Mouse (Mus musculus): ENCODE measurements around the gene Lrfn3. TPM values are rescaled to one million over a fixed set of nuclear protein-coding genes. Genes with fewer than 3 reads are reported as not detected.

Lrfn3 gene
- polyA plus RNA-seq, 1 experiment from 2014 or later, result 7.2 TPM

Other genes with a start within 250 kb of the Lrfn3 start
- 12.6 and 15.3 TPM in 2 replicates for gene Zfp382, start 240.8 kb downstream of the Lrfn3 start, polyA plus RNA-seq (2014; fragmentation: Nextera tagmentation; extraction: Ambion mirVana)
- 14.0 and 15.5 TPM in 2 replicates for gene Zfp146, start 193.0 kb downstream of the Lrfn3 start, polyA plus RNA-seq (2014; fragmentation: Nextera tagmentation; extraction: Ambion mirVana)
- gene Cox7a1, start 178.6 kb downstream of the Lrfn3 start, polyA plus RNA-seq (2014; fragmentation: Nextera tagmentation; extraction: Ambion mirVana), result 3.5 and 3.9 TPM in 2 replicates
- gene Capns1, start 164.0 kb downstream of the Lrfn3 start, polyA plus RNA-seq (2014; fragmentation: Nextera tagmentation; extraction: Ambion mirVana), result 39.7 and 47.7 TPM in 2 replicates
- 166 and 167 TPM in 2 replicates for gene Polr2i, start 130.8 kb downstream of the Lrfn3 start, polyA plus RNA-seq (2014; fragmentation: Nextera tagmentation; extraction: Ambion mirVana)
- 235 and 270 TPM in 2 replicates for gene Tbcb, start 130.5 kb downstream of the Lrfn3 start, polyA plus RNA-seq (2014; fragmentation: Nextera tagmentation; extraction: Ambion mirVana)
- not detected in 2 replicates for gene Ovol3, start 127.0 kb downstream of the Lrfn3 start, polyA plus RNA-seq (2014; fragmentation: Nextera tagmentation; extraction: Ambion mirVana)
- gene Thap8, start 82.7 kb downstream of the Lrfn3 start, polyA plus RNA-seq (2014; fragmentation: Nextera tagmentation; extraction: Ambion mirVana), result 0.13 and 0.56 TPM in 2 replicates
- 21.7 and 26.4 TPM in 2 replicates for gene Wdr62, start 82.4 kb downstream of the Lrfn3 start, polyA plus RNA-seq (2014; fragmentation: Nextera tagmentation; extraction: Ambion mirVana)
- 98.8 and 110 TPM in 2 replicates for gene Clip3, start 71.0 kb downstream of the Lrfn3 start, polyA plus RNA-seq (2014; fragmentation: Nextera tagmentation; extraction: Ambion mirVana)
- 71.3 and 83.8 TPM in 2 replicates for gene Alkbh6, start 54.1 kb downstream of the Lrfn3 start, polyA plus RNA-seq (2014; fragmentation: Nextera tagmentation; extraction: Ambion mirVana)
- 29.2 and 30.2 TPM in 2 replicates for gene Syne4, start 48.0 kb downstream of the Lrfn3 start, polyA plus RNA-seq (2014; fragmentation: Nextera tagmentation; extraction: Ambion mirVana)
- not detected in 2 replicates for gene E130208F15Rik, start 41.0 kb downstream of the Lrfn3 start, polyA plus RNA-seq (2014; fragmentation: Nextera tagmentation; extraction: Ambion mirVana)
- gene Sdhaf1, start 38.9 kb downstream of the Lrfn3 start, polyA plus RNA-seq (2014; fragmentation: Nextera tagmentation; extraction: Ambion mirVana), result 21.8 and 23.5 TPM in 2 replicates
- 9.6 and 15.2 TPM in 2 replicates for gene Tyrobp, start 51.0 kb upstream of the Lrfn3 start, polyA plus RNA-seq (2014; fragmentation: Nextera tagmentation; extraction: Ambion mirVana)
- gene Hcst, start 57.1 kb upstream of the Lrfn3 start, polyA plus RNA-seq (2014; fragmentation: Nextera tagmentation; extraction: Ambion mirVana), result 1.0 TPM in 1 of 2 replicates, not detected in the other
- gene Nfkbid, start 59.0 kb upstream of the Lrfn3 start, polyA plus RNA-seq (2014; fragmentation: Nextera tagmentation; extraction: Ambion mirVana), result 1.3 and 1.6 TPM in 2 replicates
- gene Aplp1, start 82.8 kb upstream of the Lrfn3 start, polyA plus RNA-seq (2014; fragmentation: Nextera tagmentation; extraction: Ambion mirVana), result 99.2 and 108 TPM in 2 replicates
- gene Kirrel2, start 94.9 kb upstream of the Lrfn3 start, polyA plus RNA-seq (2014; fragmentation: Nextera tagmentation; extraction: Ambion mirVana), result 0.55 and 0.61 TPM in 2 replicates
- gene Nphs1, start 95.5 kb upstream of the Lrfn3 start, polyA plus RNA-seq (2014; fragmentation: Nextera tagmentation; extraction: Ambion mirVana), result 0.21 and 0.24 TPM in 2 replicates
- not detected in 2 replicates for gene Prodh2, start 130.8 kb upstream of the Lrfn3 start, polyA plus RNA-seq (2014; fragmentation: Nextera tagmentation; extraction: Ambion mirVana)
- gene Arhgap33, start 172.3 kb upstream of the Lrfn3 start, polyA plus RNA-seq (2014; fragmentation: Nextera tagmentation; extraction: Ambion mirVana), result 66.0 and 72.7 TPM in 2 replicates
- 5.5 and 7.4 TPM in 2 replicates for gene Hspb6, start 189.4 kb upstream of the Lrfn3 start, polyA plus RNA-seq (2014; fragmentation: Nextera tagmentation; extraction: Ambion mirVana)
- 20.0 and 23.6 TPM in 2 replicates for gene Proser3, start 189.5 kb upstream of the Lrfn3 start, polyA plus RNA-seq (2014; fragmentation: Nextera tagmentation; extraction: Ambion mirVana)
- gene Lin37, start 197.1 kb upstream of the Lrfn3 start, polyA plus RNA-seq (2014; fragmentation: Nextera tagmentation; extraction: Ambion mirVana), result 45.7 and 50.2 TPM in 2 replicates
- 89.2 and 97.5 TPM in 2 replicates for gene U2af1l4, start 200.5 kb upstream of the Lrfn3 start, polyA plus RNA-seq (2014; fragmentation: Nextera tagmentation; extraction: Ambion mirVana)
- 12.1 and 13.6 TPM in 2 replicates for gene Gm49396, start 200.6 kb upstream of the Lrfn3 start, polyA plus RNA-seq (2014; fragmentation: Nextera tagmentation; extraction: Ambion mirVana)
- gene Psenen, start 200.9 kb upstream of the Lrfn3 start, polyA plus RNA-seq (2014; fragmentation: Nextera tagmentation; extraction: Ambion mirVana), result 96.1 and 99.3 TPM in 2 replicates
- gene Igflr1, start 202.7 kb upstream of the Lrfn3 start, polyA plus RNA-seq (2014; fragmentation: Nextera tagmentation; extraction: Ambion mirVana), result 4.7 and 6.0 TPM in 2 replicates
- 14.3 TPM in 2 replicates for gene Kmt2b, start 226.0 kb upstream of the Lrfn3 start, polyA plus RNA-seq (2014; fragmentation: Nextera tagmentation; extraction: Ambion mirVana)
- 0.15 and 0.31 TPM in 2 replicates for gene Zbtb32, start 236.1 kb upstream of the Lrfn3 start, polyA plus RNA-seq (2014; fragmentation: Nextera tagmentation; extraction: Ambion mirVana)